Mouse (Mus musculus) G1E-ER4 (cell line): ENCODE data around the gene Arid1b. TPM values are rescaled to one million over a fixed set of nuclear protein-coding genes. Genes with fewer than 3 reads are reported as not detected.

Experiments
- GATA1 ChIP-seq: IDR thresholded peaks from one replicate; pipeline ENCODE4 v1.8.0; 2012; ENCODE audit warnings: low read length, inconsistent platforms
- polyA plus RNA-seq: library from polyadenylated mRNA; stranded (reverse); fragments of >175 nt; gene quantifications from 2 replicates; pipeline ENCODE4 v1.2.3, GENCODE M21; 2012

The Arid1b gene
- polyA plus RNA-seq, 1 experiment, result 37.7 TPM

DNA sequence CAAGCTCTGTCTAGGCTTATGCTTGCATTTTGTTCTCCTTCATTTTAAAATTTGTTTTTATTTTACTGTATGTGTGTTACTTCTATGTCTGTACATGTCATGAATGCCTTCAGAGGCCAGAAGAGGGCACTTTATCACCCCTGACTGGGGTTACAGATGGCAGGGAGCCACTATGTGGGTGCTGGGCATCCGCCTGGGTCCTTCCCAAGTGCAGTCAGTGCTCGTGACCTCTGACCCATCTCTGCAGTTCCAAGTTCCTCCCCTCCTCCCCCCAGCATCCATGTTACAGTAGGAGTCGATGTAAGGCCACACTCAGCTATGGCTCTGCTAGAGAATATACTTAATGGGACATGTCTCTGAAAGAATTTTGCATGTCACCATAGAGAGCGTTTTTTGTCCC is 35.0 kb downstream of the Arid1b start:
- no peak for TF ChIP-seq GATA1

GRCm38 (mm10) chr17:5030290-5030689 is 36.2 kb downstream of the Arid1b start:
- no peak for TF ChIP-seq GATA1

GRCm38 (mm10) chr17:5033346-5033745 is 39.2 kb downstream of the Arid1b start:
- TF ChIP-seq GATA1, result no peak

DNA sequence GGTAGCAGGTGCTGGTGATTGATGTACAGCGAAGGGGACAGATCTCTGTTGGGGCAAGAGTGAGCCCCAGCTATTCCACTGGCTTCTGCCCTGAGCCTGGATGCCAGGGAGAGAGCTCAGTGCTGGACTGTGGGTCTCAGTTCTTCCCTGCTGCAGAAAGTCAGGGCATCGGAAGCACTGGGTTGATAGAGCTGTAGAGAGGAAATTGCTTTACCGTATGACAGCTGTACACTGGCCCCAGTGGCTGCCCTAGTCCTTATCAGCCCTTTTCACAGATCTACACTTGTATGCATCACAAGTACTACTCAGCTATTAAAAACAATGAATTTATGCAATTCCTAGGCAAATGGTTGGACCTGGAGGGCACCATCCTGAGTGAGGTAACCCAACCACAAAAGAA is 40.1 kb downstream of the Arid1b start:
- TF ChIP-seq GATA1, result no peak

- no peak for TF ChIP-seq GATA1
These were observed 42.2 kb downstream of the Arid1b start for GRCm38 (mm10) chr17:5036200-5036835.

DNA sequence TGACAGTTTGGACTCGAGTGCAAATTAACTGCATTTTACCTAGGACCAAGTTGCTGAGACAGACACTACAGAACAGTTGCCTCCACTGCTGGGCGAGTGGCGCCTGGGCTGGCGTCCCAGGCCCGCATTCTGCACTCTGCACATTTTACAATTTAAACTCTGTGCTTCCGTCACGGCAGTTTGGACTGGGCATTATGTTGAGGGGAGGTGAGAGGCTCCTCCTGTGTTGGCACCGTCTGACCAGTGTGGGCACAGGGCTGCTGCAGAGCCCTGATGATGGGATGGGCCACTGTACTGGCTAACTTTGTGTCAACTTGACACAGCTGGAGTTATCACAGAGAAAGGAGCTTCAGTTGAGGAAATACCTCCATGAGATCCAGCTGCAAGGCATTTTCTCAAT is 43.1 kb downstream of the Arid1b start:
- no peak for TF ChIP-seq GATA1

DNA sequence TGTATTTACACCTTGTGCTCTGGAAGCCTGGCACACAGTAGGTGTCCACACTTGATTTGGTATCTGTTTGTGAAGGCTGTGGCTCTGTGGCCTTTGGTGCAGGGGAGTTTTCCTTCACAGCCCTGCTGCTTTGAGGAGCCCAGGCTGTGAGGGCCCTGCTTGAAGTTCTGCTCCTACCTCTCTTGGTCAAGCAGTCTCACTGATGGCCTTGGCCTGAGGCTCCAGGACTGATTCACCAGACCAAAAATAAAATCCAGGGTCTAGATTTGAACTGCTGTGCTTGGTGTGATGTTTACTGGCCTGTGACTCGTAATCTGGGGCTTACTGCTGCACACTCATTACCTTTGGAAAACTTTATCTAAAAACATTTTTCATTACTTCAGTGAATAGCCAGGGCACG is 45.7 kb downstream of the Arid1b start:
- no peak for TF ChIP-seq GATA1

DNA sequence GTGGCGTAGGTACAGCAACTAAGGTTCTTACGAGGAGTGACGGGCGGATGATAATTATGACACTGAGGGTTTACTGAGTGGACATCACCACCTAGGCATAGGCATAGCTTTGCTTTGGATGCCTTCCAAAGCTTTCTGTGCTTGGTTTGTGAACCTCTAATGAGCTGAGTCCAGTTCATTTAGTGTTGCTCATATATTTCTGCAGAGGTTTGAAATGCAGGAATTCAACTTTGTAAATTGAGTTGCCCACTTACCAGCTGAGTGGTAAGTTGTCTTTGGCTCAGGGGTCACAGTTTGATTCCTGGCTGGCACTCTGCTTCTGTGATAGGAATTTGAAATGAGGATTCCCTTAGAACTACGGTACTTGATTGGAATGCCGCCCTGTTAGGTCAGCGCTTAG is 49.7 kb downstream of the Arid1b start:
- no peak for TF ChIP-seq GATA1

DNA sequence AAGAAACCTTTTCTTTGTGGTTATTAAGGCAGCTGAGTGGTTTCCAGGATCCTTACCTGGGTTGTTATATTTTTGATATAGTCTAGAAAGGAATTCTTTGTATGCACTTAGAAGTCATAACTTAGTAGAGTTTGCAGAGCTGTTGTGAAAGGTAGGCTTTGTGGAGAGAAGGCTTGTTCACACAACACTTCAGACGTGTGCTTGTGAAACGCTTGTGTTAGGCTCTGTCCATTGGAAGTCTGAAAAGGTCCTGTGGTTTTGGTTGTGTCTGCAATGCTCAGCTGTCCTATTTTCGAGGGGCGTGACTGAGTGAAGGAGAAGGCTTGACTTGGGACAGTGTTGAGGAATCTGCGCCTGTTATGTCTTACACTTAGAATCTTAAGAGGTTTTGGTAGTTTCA is 51.5 kb downstream of the Arid1b start:
- no peak for TF ChIP-seq GATA1

- no peak for TF ChIP-seq GATA1
These were observed 53.2 kb downstream of the Arid1b start for GRCm38 (mm10) chr17:5047373-5047772.

DNA sequence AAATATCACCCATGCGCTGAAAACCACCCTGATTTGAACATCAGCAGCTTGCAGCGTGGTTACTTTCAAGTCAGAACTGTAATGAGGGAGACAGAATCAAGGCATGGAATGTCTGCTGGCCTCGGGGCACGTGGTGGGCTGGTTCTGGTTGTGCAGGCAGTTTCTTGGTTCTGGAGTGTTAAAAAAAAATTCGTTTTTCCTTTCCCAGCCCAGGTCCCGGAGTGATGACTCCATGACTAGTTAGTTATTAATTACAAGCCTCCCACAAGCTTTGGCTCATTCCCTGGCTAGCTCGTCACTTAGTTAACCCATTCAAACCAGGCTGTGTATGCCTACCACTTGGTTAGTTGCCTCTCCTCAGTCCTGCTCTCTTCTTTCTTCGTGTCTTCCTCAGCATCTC is 56.1 kb downstream of the Arid1b start:
- TF ChIP-seq GATA1, result no peak

DNA sequence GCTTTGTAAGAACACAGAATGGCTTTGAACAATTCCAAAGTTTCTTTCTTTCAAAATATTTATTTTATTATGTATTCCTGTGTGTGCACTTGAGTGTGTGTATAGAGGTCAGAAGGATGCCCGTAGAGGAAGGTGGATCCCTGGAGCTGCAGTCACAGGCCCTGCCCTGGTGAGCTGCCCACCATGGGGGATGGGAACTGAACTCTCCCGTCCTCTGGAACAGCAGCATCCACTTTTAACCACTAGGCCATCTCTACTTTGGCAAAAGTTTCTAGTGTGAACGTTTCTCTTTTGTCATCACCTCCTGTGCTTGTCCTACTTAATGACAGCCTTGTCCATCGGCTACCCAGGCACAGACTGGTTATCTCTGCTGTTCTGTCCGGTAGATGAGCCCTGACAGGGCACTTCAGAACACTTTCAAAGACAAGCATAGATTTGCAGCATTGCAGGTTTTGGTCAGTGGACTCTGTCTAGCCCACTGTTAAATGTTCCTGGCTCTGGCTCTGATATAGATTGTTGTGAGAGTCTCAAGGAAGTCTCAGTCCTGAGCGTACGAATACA is 56.9 kb downstream of the Arid1b start:
- TF ChIP-seq GATA1, result no peak

GRCm38 (mm10) chr17:5052091-5052799 is 58.1 kb downstream of the Arid1b start:
- TF ChIP-seq GATA1, result no peak

DNA sequence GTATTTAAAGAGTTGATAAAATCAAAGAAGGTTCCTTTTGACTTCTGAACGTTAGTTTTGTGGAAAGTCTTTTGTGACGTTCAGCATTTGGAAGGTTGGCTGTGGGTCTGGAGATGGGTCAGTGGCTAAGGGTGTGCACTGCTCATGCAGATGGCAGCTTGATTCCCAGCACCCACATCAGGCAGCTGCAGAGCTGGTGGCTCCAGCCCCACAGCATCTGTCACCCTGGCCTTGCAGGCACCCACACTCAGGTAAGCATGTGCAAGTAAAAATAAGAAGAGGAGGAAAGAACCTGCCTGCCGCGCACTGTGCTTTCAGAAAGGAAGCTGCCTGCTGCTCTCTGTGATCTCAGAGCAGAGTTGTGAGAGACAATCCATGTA is 58.7 kb downstream of the Arid1b start:
- TF ChIP-seq GATA1, result no peak

- TF ChIP-seq GATA1, result no peak
These were observed 59.1 kb downstream of the Arid1b start for GRCm38 (mm10) chr17:5053201-5053600.

GRCm38 (mm10) chr17:5055412-5055811 is 61.3 kb downstream of the Arid1b start:
- no peak for TF ChIP-seq GATA1

- no peak for TF ChIP-seq GATA1
These were observed 62.5 kb downstream of the Arid1b start for GRCm38 (mm10) chr17:5056654-5057053.

GRCm38 (mm10) chr17:5057286-5057685 is 63.2 kb downstream of the Arid1b start:
- TF ChIP-seq GATA1, result no peak
